Mouse (Mus musculus) forebrain, postnatal 0 days (tissue): ENCODE results near the gene Gm49366. TPM values are rescaled to one million over a fixed set of nuclear protein-coding genes. Genes with fewer than 3 reads are reported as not detected.
"Not testable (repeated sequence)": the region's sequence is repeated elsewhere in the genome, so short reads cannot be mapped to it uniquely, and the experiment has no call there.

Experiments used
- ATAC-seq: fragments of 200-750 bp; cut with Nextera tagmentation; 2 replicates; pipeline ENCODE4 v1.8.0; 2017; ENCODE audit warnings: mild to moderate bottlenecking, moderate library complexity
- DNase-seq: peaks from one replicate; pipeline ENCODE4 v3.0.0-alpha.2; 2015
- H3K27ac ChIP-seq: fragments of 300-500 bp; sonication (generic); 2 replicates; pipeline ENCODE4 v1.5.1; 2014; ENCODE audit warnings: low read depth, mild to moderate bottlenecking, antibody characterized with exemption, low read length, moderate library complexity, mixed read lengths
- H3K27me3 ChIP-seq: fragments of 300-500 bp; sonication (generic); 2 replicates; pipeline ENCODE4 v1.6.1; 2014; ENCODE audit warnings: mild to moderate bottlenecking, low read length, mixed read lengths; ENCODE audit not compliant: insufficient read depth
- H3K36me3 ChIP-seq: fragments of 300-500 bp; sonication (generic); 2 replicates; pipeline ENCODE4 v1.6.1; 2014; ENCODE audit warnings: mild to moderate bottlenecking, moderate library complexity; ENCODE audit not compliant: insufficient read depth
- H3K4me1 ChIP-seq: fragments of 300-500 bp; sonication (generic); 2 replicates; pipeline ENCODE4 v1.6.1; 2014; ENCODE audit warnings: antibody characterized with exemption; ENCODE audit not compliant: insufficient read depth
- H3K4me2 ChIP-seq: fragments of 300-500 bp; sonication (generic); 2 replicates; pipeline ENCODE4 v1.6.1; 2014; ENCODE audit warnings: low read depth, mild to moderate bottlenecking, moderate library complexity
- H3K4me3 ChIP-seq: fragments of 300-500 bp; sonication (generic); 2 replicates; pipeline ENCODE4 v1.5.1; 2014; ENCODE audit warnings: low read depth, low read length, mixed read lengths
- H3K9ac ChIP-seq: fragments of 300-500 bp; sonication (generic); 2 replicates; pipeline ENCODE4 v1.6.1; 2014; ENCODE audit warnings: mild to moderate bottlenecking
- H3K9me3 ChIP-seq: fragments of 300-500 bp; sonication (generic); 2 replicates; pipeline ENCODE4 v1.6.1; 2016; ENCODE audit warnings: low read length
- CTCF ChIP-seq: sonication (generic); IDR thresholded peaks from 2 replicates; pipeline ENCODE4 v1.5.1; 2016; ENCODE audit warnings: antibody characterized with exemption, control low read depth, low read depth
- WGBS: fragments of 180-500 bp; shearing (Covaris S2); extraction: QIAGEN DNeasy Blood & Tissue Kit; methylation state at CpG from one replicate; pipeline ENCODE4 v1.1.7; 2014; 5-methylcytosine and 5-hydroxymethylcytosine counted together
- polyA plus RNA-seq: library from polyadenylated mRNA; unstranded; fragments of >200 nt; fragmentation: Nextera tagmentation; extraction: Ambion mirVana; gene quantifications from 2 replicates; pipeline ENCODE4 v1.2.1, GENCODE M21; 2015
- total RNA-seq: library from RNA; depleted of rRNA; stranded (reverse); fragments of >200 nt; gene quantifications from 2 replicates; pipeline ENCODE4 v1.2.3, GENCODE M21; 2014; rRNA removed

Gm49366 gene
- total and polyA plus RNA-seq, 2 experiments from 2014 or later = not detected

- not testable (repeated sequence) for H3K36me3 ChIP-seq, H3K4me1 ChIP-seq, H3K27me3 ChIP-seq, H3K9me3 ChIP-seq
- WGBS = under 1% methylated on average over 69 of the region's 80 CpGs
- ATAC-seq = peak; percentile 88
- Histone ChIP-seq H3K4me2 (peak within 1 kb of the TSS; percentile 54), H3K4me3 (peak within 1 kb of the TSS; percentile 41), H3K27ac (peak within 1 kb of the TSS; percentile 57; the same call in 1 of the 2 replicates), H3K9ac (peak within 1 kb of the TSS; percentile 71)
- TF ChIP-seq CTCF = peak; percentile 39
- DNase-seq = peak; percentile 68
Measured at GRCm38 (mm10) chr12:84100604-84101492, 62.1 kb downstream of the Gm49366 start, which contains the start of gene Acot6. Gene Acot6 (plus strand): TSS chr12:84100654.

- ATAC-seq (peak; percentile 25; the same call in 1 of the 2 replicates), DNase-seq (no peak)
- no peaks in the 10 kb centered on the region for H3K36me3 ChIP-seq
- WGBS = 45% methylated on average over 2 of the region's 2 CpGs
- H3K27ac ChIP-seq = no peak overlapping the region
- no peak overlapping the region for H3K9ac ChIP-seq
- peak overlapping the region; percentile 54 for H3K4me2 ChIP-seq
- H3K27me3 ChIP-seq = no peaks in the 10 kb centered on the region
- H3K9me3 ChIP-seq = no peaks in the 10 kb centered on the region
- H3K4me3 ChIP-seq = peak overlapping the region; percentile 41
- TF ChIP-seq CTCF = no peak
- H3K4me1 ChIP-seq = no peaks in the 10 kb centered on the region
Measured at GRCm38 (mm10) chr12:84101493-84101845, 62.7 kb downstream of the Gm49366 start.

GRCm38 (mm10) chr12:84107012-84107411 is 68.3 kb downstream of the Gm49366 start:
- Histone ChIP-seq H3K27me3 (no peaks in the 10 kb centered on the region), H3K9ac (no peak overlapping the region), H3K36me3 (no peaks in the 10 kb centered on the region), H3K4me3 (no peak overlapping the region), H3K27ac (no peak overlapping the region), H3K9me3 (no peaks in the 10 kb centered on the region), H3K4me2 (no peak overlapping the region), H3K4me1 (no peaks in the 10 kb centered on the region)
- TF ChIP-seq CTCF = no peak
- ATAC-seq (no peak), DNase-seq (no peak)
- WGBS = 82% methylated on average over 3 of the region's 3 CpGs

GRCm38 (mm10) chr12:84107692-84108091 is 69.0 kb downstream of the Gm49366 start:
- Histone ChIP-seq H3K27me3 (no peaks in the 10 kb centered on the region), H3K27ac (no peak overlapping the region), H3K9me3 (no peaks in the 10 kb centered on the region), H3K4me2 (no peak overlapping the region), H3K4me3 (no peak overlapping the region), H3K9ac (no peak overlapping the region), H3K36me3 (no peaks in the 10 kb centered on the region), H3K4me1 (no peaks in the 10 kb centered on the region)
- no peak for DNase-seq
- no peak for TF ChIP-seq CTCF
- 71% methylated on average over 1 of the region's 1 CpGs for WGBS
- no peak for ATAC-seq

Other genes with a start within 250 kb of the Gm49366 start
- gene Numb, start 117.0 kb upstream of the Gm49366 start, total RNA-seq = 8.6 and 12.4 TPM in 2 replicates
- 7.0 and 9.0 TPM in 2 replicates for gene Numb, start 117.0 kb upstream of the Gm49366 start, polyA plus RNA-seq
- 22.3 and 25.2 TPM in 2 replicates for gene Riox1, start 88.3 kb upstream of the Gm49366 start, total RNA-seq
- gene Riox1, start 88.3 kb upstream of the Gm49366 start, polyA plus RNA-seq = 12.7 and 13.1 TPM in 2 replicates
- 0.05 and 0.15 TPM in 2 replicates for gene Heatr4, start 54.1 kb upstream of the Gm49366 start, total RNA-seq
- gene Heatr4, start 54.1 kb upstream of the Gm49366 start, polyA plus RNA-seq = 0.04 and 0.05 TPM in 2 replicates
- 14.8 and 17.5 TPM in 2 replicates for gene Acot2, start 51.1 kb upstream of the Gm49366 start, total RNA-seq
- gene Acot2, start 51.1 kb upstream of the Gm49366 start, polyA plus RNA-seq = 12.4 and 24.2 TPM in 2 replicates
- 79.2 and 87.1 TPM in 2 replicates for gene Acot1, start 29.4 kb upstream of the Gm49366 start, total RNA-seq
- gene Acot1, start 29.4 kb upstream of the Gm49366 start, polyA plus RNA-seq = 112 and 119 TPM in 2 replicates
- gene Acot4, start 556 bp upstream of the Gm49366 start, total RNA-seq = 0.31 and 0.86 TPM in 2 replicates
- 0.77 and 1.1 TPM in 2 replicates for gene Acot4, start 556 bp upstream of the Gm49366 start, polyA plus RNA-seq
- gene Acot3, start 13.2 kb downstream of the Gm49366 start, total RNA-seq = 0.69 and 3.1 TPM in 2 replicates
- gene Acot3, start 13.2 kb downstream of the Gm49366 start, polyA plus RNA-seq = 0.98 and 1.2 TPM in 2 replicates
- gene Acot5, start 30.4 kb downstream of the Gm49366 start, total RNA-seq = 1.5 and 2.3 TPM in 2 replicates
- 0.93 and 1.3 TPM in 2 replicates for gene Acot5, start 30.4 kb downstream of the Gm49366 start, polyA plus RNA-seq
- 4.0 and 5.1 TPM in 2 replicates for gene Acot6, start 61.7 kb downstream of the Gm49366 start, total RNA-seq
- 1.3 TPM in 2 replicates for gene Acot6, start 61.7 kb downstream of the Gm49366 start, polyA plus RNA-seq
- gene Dnal1, start 75.4 kb downstream of the Gm49366 start, total RNA-seq = 14.2 and 20.3 TPM in 2 replicates
- gene Dnal1, start 75.4 kb downstream of the Gm49366 start, polyA plus RNA-seq = 7.5 and 13.5 TPM in 2 replicates
- 13.9 and 14.2 TPM in 2 replicates for gene Pnma1, start 109.6 kb downstream of the Gm49366 start, total RNA-seq
- gene Pnma1, start 109.6 kb downstream of the Gm49366 start, polyA plus RNA-seq = 9.3 and 12.0 TPM in 2 replicates
- 7.0 and 7.9 TPM in 2 replicates for gene Elmsan1, start 179.9 kb downstream of the Gm49366 start, total RNA-seq
- 2.2 and 2.5 TPM in 2 replicates for gene Elmsan1, start 179.9 kb downstream of the Gm49366 start, polyA plus RNA-seq
- gene Ptgr2, start 246.3 kb downstream of the Gm49366 start, total RNA-seq = 14.5 and 18.7 TPM in 2 replicates
- 11.0 and 17.3 TPM in 2 replicates for gene Ptgr2, start 246.3 kb downstream of the Gm49366 start, polyA plus RNA-seq